Mouse (Mus musculus) stomach, postnatal 0 days (tissue): ENCODE data around the gene Zfp108. TPM values are rescaled to one million over a fixed set of nuclear protein-coding genes. Genes with fewer than 3 reads are reported as not detected.

Experiments used
- ATAC-seq: fragments of 200-750 bp; cut with Nextera tagmentation; 2 replicates; pipeline ENCODE4 v1.8.0; 2017; ENCODE audit not compliant: low FRiP score, low TSS enrichment
- DNase-seq: peaks from one replicate; pipeline ENCODE4 v3.0.0-alpha.2; 2016; ENCODE audit warnings: low spot score
- H3K27ac ChIP-seq: fragments of 300-500 bp; sonication (generic); replicated peaks from 2 replicates; pipeline ENCODE4 v1.5.1; 2014; ENCODE audit warnings: mild to moderate bottlenecking, control low read depth
- H3K27me3 ChIP-seq: fragments of 300-500 bp; sonication (generic); 2 replicates; pipeline ENCODE4 v1.6.1; 2014; ENCODE audit warnings: low read length; ENCODE audit not compliant: control insufficient read depth, insufficient read depth
- H3K36me3 ChIP-seq: fragments of 300-500 bp; sonication (generic); 2 replicates; pipeline ENCODE4 v1.6.1; 2014; ENCODE audit warnings: low read length, mixed read lengths; ENCODE audit not compliant: control insufficient read depth, insufficient read depth
- H3K4me1 ChIP-seq: fragments of 300-500 bp; sonication (generic); replicated peaks from 2 replicates; pipeline ENCODE4 v1.6.1; 2014; ENCODE audit warnings: antibody characterized with exemption; ENCODE audit not compliant: control insufficient read depth, insufficient read depth
- H3K4me2 ChIP-seq: fragments of 300-500 bp; sonication (generic); replicated peaks from 2 replicates; pipeline ENCODE4 v1.6.1; 2014; ENCODE audit warnings: low read depth, mild to moderate bottlenecking, control low read depth, moderate library complexity
- H3K4me3 ChIP-seq: fragments of 300-500 bp; sonication (generic); 2 replicates; pipeline ENCODE4 v1.5.1; 2014; ENCODE audit warnings: low read depth, low read length, control low read depth
- H3K9ac ChIP-seq: fragments of 300-500 bp; sonication (generic); 2 replicates; pipeline ENCODE4 v1.6.1; 2014; ENCODE audit warnings: mild to moderate bottlenecking, low read length, control low read depth, mixed read lengths
- H3K9me3 ChIP-seq: fragments of 300-500 bp; sonication (generic); 2 replicates; pipeline ENCODE4 v1.6.1; 2016; ENCODE audit warnings: low read length; ENCODE audit not compliant: control insufficient read depth
- CTCF ChIP-seq: IDR thresholded peaks from 2 replicates; pipeline ENCODE4 v1.5.1; 2016; ENCODE audit warnings: antibody characterized with exemption, low read depth, mild to moderate bottlenecking, moderate library complexity
- EP300 ChIP-seq: optimal IDR thresholded peaks from 2 replicates; pipeline ENCODE3; 2016; ENCODE audit warnings: antibody characterized with exemption
- WGBS: fragments of 180-500 bp; shearing (Covaris S2); extraction: QIAGEN DNeasy Blood & Tissue Kit; methylation state at CpG from one replicate; pipeline ENCODE4 v1.1.7; 2014; 5-methylcytosine and 5-hydroxymethylcytosine counted together
- polyA plus RNA-seq: library from polyadenylated mRNA; unstranded; fragments of >200 nt; fragmentation: Nextera tagmentation; extraction: Ambion mirVana; gene quantifications from 2 replicates; pipeline ENCODE4 v1.2.1, GENCODE M21; 2015

The Zfp108 gene
- polyA plus RNA-seq, 1 experiment from 2014 or later: 1.9 TPM

DNA sequence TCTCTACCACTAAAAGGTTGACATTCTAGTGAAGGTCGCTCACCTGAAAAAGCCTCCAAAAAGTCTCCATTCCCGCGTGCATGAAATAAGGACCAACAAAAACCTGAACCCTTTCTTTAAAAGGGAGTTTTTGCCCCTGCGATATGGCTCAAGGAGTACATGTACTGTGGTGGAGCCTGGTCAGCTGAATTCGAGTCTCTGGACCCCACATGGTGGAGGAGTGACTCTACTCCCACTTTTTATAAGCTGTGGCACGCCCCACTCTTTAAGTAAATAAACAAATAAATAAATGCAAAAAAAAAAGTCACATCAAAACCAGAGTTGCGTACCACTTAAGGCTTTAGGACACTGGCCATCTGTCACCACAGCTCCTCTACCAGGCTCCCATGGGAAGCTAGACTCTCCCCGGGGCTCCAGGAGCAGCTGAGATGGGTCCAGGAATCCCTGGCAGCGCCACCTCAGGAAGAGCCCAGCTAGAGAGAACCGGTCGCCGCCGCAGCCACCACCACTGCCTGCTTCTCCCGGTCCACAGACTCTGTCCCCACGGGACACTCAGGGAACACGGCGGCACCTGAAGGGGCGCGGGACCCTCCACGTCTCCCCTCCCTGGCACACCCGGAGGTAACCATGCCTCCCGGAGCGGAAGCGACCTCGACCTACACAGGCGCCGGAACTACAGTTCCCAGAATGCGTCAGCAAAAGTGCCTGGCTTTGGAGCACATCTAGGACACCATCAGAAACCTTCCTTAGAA lies 17.4 kb upstream of the Zfp108 start, which contains the start of gene Zfp109:
Gene Zfp109, minus strand, starts transcription at position 521 of the 752 bp plus-strand sequence.
- Histone ChIP-seq H3K9ac (peak within 1 kb of the TSS; percentile 67), H3K4me3 (peak within 1 kb of the TSS; percentile 72), H3K9me3 (no peaks in the 10 kb centered on the region), H3K27ac (no peak within 1 kb of the TSS), H3K4me2 (peak within 1 kb of the TSS; percentile 73), H3K36me3 (no peaks in the 10 kb centered on the region; the same call in 1 of the 2 replicates), H3K4me1 (no peaks in the 10 kb centered on the region; the same call in 1 of the 2 replicates), H3K27me3 (no peaks in the 10 kb centered on the region)
- DNase-seq (peak; percentile 63), ATAC-seq (peak; percentile 87)
- no peak for TF ChIP-seq EP300
- peak; percentile 18; the same call in 1 of the 2 replicates for TF ChIP-seq CTCF
- WGBS: 5% methylated on average over 28 of the region's 28 CpGs

DNA sequence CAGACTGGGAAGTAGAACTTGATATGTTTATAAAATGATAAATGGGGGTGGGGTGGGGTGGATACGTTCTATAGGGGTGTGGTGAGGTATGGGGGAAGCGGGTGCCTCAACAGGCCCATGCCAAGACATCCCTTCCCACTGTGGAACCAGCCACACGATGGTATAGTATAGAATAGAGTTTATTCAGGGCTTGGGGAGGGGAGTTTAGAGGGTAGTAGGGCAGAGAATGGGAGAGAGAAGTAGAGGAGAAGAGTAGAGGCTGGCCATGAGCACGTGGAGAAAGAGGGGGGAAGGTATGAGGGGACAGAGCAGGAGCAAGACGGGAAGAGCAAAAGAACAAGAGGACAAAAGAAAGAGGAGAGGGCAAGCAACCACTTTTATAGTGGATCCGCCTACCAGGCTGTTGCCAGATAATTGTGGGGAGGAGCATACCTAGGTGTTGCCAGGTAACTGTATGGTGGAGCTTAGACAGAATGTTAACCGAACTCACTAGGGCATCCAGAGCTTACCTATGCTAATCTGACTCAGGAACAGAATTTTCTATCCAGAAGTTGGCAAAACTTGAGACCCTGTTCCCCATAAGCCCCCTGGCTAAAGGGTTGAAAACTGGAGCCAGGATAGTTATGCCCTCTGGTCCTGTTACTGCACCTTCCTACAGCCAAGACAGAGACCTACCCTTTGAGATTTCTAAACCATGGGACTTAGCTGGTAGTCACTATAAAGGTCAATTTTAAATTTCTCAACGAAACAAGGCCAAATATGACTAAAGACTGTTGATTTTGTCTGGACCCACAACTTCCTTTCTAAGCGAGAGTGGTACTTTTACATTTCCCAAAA lies 597 bp upstream of the Zfp108 start:
- ATAC-seq (peak; percentile 53), DNase-seq (peak; percentile 2)
- Histone ChIP-seq H3K9ac (peak overlapping the region; percentile 74; the same call in 1 of the 2 replicates), H3K36me3 (no peaks in the 10 kb centered on the region), H3K9me3 (no peaks in the 10 kb centered on the region), H3K4me1 (0 out of 2 replicates have a peak, but pooled peaks cover 6% of the 10 kb centered on the region), H3K27ac (no peak overlapping the region), H3K4me2 (peak overlapping the region; percentile 73), H3K27me3 (no peaks in the 10 kb centered on the region), H3K4me3 (peak overlapping the region; percentile 55; the same call in 1 of the 2 replicates)
- no peak for TF ChIP-seq EP300
- no peak for TF ChIP-seq CTCF
- 61% methylated on average over 9 of the region's 9 CpGs for WGBS

DNA sequence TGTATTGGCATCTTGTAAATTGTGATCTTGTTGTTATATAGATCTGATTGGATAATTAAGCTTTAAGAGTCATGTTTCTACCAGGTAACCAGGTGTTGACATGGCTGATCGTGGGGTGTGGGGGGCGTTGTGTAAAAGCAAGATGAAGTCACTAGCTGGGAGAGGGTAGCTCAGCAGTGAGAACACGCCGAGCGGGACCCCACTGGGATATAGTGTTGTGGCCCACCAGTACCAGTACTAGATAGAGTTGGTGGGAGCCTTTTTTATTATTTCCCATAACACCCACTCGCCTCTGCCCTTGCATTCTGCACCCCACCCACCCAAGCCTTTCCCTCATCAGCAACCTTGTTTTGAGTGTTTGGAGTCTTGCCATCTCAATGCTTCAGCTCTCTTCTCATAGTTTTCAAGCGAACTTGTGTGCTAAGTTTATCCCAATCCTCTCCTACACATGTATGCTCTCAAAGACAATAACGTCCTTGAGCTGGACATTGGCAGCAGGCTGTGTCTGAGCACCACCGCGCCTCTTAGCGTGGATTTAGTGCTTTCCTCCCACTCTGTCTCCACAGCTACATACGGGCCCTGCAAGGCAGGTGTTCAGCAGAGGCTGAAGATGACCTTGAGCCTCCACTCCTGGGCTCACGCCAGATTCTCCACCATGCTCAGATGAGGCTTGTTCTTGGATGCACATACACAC lies 4.9 kb downstream of the Zfp108 start:
- H3K4me1 ChIP-seq: 0 out of 2 replicates have a peak, but pooled peaks cover 2% of the 10 kb centered on the region
- H3K4me2 ChIP-seq: no peak overlapping the region
- H3K9me3 ChIP-seq: no peaks in the 10 kb centered on the region
- peaks cover 7% of the 10 kb centered on the region for H3K36me3 ChIP-seq
- no peak overlapping the region for H3K4me3 ChIP-seq
- TF ChIP-seq CTCF (no peak), EP300 (no peak)
- H3K9ac ChIP-seq: no peak overlapping the region
- H3K27me3 ChIP-seq: no peaks in the 10 kb centered on the region
- WGBS: 89% methylated on average over 13 of the region's 13 CpGs
- ATAC-seq: no peak
- H3K27ac ChIP-seq: no peak overlapping the region
- no peak for DNase-seq

DNA sequence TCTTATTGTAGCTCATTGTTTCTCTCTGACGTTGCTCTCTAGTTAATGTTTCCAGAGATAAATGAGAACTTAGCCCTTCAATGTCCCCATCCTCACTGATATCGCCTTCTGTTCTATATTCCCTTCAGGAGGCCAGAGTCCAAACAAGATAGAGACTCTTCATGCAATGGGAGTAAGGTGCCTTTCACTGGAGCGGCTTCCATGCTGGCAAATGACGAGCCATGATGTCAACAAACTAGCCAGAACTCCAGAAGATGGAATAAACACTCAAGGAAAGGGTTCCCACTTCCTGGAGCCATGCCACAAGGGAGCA lies 5.4 kb downstream of the Zfp108 start:
- DNase-seq (no peak), ATAC-seq (no peak)
- H3K4me3 ChIP-seq: no peak overlapping the region
- no peak overlapping the region for H3K4me2 ChIP-seq
- H3K9me3 ChIP-seq: no peaks in the 10 kb centered on the region
- H3K9ac ChIP-seq: no peak overlapping the region
- WGBS: 88% methylated on average over 4 of the region's 4 CpGs
- 0 out of 2 replicates have a peak, but pooled peaks cover 2% of the 10 kb centered on the region for H3K4me1 ChIP-seq
- H3K36me3 ChIP-seq: peaks cover 7% of the 10 kb centered on the region
- H3K27ac ChIP-seq: no peak overlapping the region
- no peaks in the 10 kb centered on the region for H3K27me3 ChIP-seq
- TF ChIP-seq EP300: no peak
- TF ChIP-seq CTCF: no peak

DNA sequence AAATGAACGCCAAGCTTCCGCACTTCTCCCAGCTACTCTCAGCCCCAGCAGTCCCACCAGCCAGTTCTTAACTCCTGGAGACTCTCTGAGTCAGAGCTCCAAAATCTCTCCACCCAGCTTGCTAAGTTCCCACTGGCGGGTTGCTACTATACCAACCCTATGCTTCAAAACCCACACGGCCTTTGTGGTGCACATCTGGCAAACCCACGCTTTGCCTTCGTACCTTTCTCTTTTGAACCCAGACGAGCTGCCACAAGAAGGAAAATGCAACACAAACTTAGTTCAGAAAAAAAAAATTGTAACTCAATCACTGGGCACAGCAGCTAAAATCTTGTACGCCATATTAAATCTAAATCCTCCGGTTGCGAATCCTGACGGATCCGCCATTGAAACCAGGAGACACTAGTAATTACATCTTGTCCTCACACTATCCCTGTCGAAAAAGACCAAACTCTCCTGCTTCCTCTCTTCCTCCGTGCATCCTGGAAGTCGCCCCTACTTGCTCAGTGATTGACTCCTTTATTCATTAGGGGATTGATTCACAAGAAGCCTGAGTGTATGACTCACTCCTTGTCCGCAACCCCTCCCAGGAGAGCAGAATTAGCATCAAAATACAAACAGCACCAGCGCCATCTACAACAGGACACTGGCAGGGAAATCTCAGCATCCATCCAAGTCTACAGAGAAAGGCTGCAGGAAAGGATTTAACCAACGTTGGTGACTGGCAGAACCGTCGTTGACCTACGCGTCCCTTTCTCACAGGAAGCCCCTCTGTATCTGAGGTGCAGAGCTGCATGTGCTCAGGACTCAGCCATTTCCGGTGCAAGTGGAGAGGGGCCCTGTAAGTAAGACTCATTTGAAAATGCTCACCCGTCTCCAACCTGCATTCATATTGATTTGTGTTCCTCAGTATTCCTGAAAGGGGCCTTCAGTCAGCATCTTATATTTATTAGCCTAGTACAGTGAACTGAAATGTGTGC lies 13.9 kb downstream of the Zfp108 start:
- Histone ChIP-seq H3K36me3 (peaks cover under 1% of the 10 kb centered on the region; the same call in 1 of the 2 replicates), H3K4me2 (no peak overlapping the region), H3K9ac (no peak overlapping the region), H3K9me3 (no peaks in the 10 kb centered on the region), H3K27me3 (no peaks in the 10 kb centered on the region), H3K4me1 (0 out of 2 replicates have a peak, but pooled peaks cover 3% of the 10 kb centered on the region), H3K27ac (no peak overlapping the region), H3K4me3 (no peak overlapping the region)
- TF ChIP-seq CTCF: no peak
- no peak for TF ChIP-seq EP300
- DNase-seq (peak; percentile 9), ATAC-seq (no peak)
- WGBS: 70% methylated on average over 24 of the region's 24 CpGs
